Mouse (Mus musculus) retina, postnatal 1 day (tissue): Measurements from ENCODE around the gene Rhbdf2.

Experiments used
- DNase-seq: peaks from one replicate; pipeline ENCODE4 v3.0.0-alpha.2; 2012

Gene Rhbdf2

DNA sequence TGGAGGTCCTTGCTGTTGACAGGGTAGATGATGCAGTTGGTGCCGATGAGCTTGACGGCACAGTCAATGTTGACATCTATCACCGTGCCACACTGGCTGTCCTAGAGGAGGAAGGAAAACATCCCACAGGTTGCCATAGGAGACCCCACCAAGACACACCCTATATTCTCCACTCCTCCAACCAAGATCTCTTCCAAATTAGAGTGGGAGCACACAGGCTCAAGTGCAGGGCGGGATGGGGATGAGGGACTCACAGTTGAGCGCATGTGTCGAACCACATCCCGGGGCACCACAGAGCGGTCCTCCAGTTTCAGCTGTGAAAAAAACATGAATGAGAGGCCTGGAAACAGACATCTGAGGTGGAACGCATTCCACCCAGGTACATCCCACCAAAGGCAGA is 78.0 kb downstream of the Rhbdf2 start:
- no peak for DNase-seq
